Mouse (Mus musculus) gastrocnemius, postnatal 10 days (tissue): Measurements from ENCODE around the gene Tgfbr2. TPM values are rescaled to one million over a fixed set of nuclear protein-coding genes. Genes with fewer than 3 reads are reported as not detected.

Source experiments
- DNase-seq: peaks from one replicate; pipeline ENCODE4 v3.0.0; 2021; ENCODE audit warnings: mixed read lengths
- total RNA-seq, 2 experiments: library from RNA; stranded (reverse); gene quantifications; 2 replicates each; pipeline ENCODE4 v1.2.3; 2021

Tgfbr2 gene
- total RNA-seq, 2 experiments from 2014 or later: 39.2 to 50.0 TPM

DNA sequence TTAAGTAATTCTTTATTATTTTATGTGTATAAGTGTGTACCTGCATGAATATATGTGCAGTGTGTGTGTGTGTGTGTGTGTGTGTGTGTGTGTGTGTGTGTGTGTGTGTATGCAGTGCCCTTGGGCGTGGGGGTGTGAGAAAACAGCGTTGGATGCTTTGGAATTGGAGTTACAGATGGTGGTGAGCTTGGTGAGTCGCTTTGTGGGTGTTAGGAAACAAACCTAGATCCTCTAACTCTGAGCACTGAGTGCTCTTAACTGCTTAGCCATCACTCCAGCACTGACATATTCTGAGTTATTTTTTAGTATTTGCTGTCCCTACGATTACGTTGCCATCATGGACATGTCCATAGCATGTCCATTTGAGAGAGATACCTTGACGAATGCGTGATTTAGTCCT lies 59.3 kb downstream of the Tgfbr2 start:
- DNase-seq: no peak

DNA sequence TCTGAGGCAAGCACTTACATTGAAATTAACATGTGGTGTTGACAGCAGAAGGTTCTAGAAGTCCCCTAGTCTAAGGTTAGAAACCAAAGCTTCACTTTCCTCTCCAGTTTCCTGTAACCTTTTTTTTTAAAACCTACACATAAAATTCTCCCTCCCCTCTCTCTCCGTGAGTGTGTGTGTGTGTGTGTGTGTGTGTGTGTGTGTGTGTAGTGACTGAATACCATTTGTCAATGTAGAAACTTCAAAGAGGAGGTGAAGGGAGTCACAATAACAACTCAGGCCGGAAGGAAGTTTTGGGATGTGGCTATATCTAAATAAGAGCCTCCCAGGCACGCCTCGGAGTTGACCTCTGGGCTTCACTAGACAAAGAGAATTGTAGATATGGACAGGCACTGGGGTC lies 60.8 kb downstream of the Tgfbr2 start:
- DNase-seq: no peak

DNA sequence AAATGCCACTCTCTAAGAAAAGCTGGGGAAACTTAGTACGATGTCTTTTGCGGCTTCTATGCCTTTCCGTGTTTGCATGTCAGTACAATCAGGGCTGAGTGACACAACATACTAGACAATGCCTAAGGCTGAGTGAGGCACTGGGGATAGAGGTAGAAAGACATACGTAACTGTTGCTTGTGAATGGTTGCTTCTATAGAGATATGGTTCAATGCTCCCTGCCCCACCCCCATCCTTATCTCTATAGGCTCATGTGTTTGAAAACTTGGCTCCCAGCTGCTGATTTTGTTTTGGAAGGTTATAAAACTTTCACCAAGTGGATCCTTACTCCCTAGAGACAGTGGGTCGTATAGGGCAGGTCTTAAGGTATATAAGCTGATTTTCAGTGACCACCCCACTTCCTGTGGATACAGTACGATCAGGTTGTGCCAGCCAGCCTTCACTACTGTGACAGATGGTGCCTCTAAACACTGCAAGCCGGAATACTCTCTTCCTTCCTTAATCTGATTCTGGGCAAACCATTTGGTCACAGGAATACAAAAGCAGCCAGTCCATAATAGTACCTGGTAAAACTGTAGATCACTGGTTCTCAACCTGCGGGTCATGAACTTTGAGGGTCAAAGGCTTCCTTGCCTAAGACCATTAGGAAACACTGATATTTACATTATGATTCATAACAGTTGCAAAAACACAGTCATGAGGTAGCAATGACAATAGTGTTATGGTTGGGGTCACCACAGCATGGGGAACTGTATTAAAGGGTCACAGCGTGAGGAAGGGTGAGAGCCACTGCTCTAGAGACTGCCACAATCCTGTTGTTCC lies 63.8 kb downstream of the Tgfbr2 start:
- no peak for DNase-seq

DNA sequence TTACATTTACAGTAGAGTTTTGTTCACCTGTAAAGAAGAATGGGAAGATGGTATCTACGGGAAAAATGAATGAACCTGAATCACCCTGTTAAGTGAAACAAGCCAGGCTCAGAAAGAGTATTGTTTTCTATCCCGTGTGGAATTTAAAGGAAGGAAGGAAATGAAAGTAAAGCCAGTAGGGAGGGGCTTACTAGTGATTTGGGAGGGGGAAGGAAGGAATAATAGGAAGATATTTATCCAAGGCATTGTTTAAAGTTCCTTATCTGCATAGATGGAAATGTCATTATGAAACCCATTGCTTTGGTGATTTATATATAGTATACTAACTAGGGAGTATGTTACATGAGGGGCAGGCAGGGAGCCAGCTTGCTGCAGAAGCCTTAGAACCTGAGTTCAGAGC lies 66.4 kb downstream of the Tgfbr2 start:
- DNase-seq: no peak

DNA sequence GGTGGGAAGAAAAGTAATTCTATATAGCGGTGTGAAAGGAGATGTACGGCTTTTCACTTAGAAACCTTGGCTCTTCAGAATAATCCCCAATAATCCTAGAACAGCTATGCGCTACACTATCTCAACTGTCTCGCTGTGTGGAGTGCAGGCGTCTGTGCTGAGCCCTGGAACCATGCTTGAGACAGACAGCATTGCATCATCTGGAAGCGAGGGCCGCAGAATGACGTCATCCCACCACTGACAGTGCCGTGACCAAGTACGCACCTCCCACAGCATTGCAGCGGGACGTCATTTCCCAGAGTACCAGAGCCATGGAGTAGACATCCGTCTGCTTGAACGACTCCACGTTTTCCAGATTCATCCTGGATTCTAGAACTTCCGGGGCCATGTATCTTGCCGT lies 70.4 kb downstream of the Tgfbr2 start:
- DNase-seq: no peak

DNA sequence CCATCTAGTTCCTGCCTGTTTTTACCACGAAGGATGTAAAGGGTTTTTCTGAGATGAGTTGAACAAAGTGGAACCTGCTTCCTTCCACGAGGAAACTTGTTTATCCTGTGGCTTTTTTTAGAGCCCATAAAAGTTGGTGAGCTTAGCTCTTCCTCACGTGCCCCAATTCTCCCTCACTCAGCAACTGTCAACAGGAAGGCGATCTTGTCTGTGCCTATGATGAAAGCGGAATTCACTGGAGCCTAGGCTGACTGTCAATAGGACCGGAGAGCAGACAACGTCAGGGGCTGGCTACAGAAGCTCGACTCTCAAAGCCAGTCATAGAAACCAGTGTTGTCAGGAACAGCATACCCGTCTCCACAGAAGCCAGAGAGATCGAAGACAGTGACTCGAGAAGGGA lies 73.3 kb downstream of the Tgfbr2 start:
- DNase-seq: no peak

DNA sequence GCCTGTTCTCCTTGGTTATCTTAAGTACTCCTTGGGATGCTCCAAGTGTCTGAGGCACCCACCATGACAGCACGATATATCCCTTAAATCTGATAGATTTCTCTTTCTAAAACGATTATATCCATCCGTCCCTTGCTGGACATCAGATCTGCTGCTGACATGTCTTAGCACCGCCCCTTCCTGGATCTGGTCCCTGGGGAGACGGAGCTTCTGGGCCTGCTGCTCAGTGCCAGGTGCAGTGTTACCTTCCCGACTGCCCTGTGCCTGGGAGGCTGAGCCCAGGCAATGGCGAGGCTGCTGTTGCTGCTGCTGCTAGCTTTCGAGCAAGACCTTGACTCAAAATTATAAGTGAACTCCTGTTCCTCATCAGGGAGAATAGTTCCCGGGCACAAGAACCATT lies 75.1 kb downstream of the Tgfbr2 start:
- peak; percentile 50 for DNase-seq

DNA sequence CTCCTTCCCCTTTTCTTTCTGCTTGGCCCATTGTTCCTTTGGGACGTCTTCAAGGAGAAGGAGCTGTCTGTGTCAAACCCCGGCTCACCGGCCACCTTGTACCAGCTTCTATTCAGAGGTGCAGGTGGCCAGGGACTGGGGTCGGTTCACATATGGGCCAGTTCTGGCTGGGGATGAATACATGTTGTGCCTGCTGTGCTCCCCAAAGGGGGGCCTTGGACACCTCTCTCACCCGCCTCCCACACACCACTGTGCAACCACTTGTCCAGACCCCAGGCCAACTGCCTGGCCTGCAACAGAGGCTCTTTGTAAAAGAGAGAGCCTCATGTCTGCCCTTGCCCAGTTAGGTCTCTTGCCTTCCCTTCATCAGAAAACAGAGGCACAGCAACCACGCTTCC lies 75.6 kb downstream of the Tgfbr2 start:
- DNase-seq: peak; percentile 20

DNA sequence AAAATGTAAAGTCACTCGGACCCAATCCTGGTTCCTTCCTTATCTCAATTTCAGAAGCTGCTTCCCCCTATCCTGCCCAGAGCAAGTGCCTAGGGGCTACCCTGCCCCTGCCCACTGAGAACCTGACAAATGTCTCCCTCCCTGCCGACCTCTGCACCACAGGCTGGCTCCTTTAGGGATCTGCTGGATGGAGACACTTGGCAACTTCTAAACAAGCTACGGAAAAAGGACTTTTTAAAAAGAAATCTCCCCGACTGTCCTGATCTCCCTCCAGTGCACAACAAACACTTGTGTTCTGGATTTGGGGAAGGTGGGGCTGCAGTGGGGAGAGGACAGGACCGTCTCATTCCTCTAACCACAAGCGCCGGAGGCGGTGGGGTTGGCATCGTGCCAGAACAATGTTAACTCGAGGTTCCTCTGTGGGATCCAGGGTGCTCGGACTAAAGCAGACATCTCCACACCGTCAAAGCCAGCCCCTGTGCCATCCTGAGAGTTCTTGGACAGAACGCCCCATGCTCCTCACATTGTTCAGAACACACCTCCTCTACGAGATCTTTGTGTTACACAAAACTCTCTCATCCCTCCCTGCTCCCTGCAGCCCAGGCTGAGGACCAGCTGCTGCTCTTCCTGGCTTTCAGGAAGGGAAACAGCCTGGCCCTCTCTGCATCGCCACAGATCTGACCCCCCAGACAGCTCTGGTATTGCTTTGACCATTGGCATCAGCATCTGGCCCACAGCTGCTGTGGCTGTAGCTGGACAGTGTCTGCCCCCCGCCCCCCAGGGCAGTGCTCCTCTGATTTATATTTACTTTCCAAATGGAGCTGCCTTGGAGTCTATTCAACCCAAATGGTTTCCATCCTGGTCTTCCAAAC lies 76.2 kb downstream of the Tgfbr2 start:
- DNase-seq: peak; percentile 75

DNA sequence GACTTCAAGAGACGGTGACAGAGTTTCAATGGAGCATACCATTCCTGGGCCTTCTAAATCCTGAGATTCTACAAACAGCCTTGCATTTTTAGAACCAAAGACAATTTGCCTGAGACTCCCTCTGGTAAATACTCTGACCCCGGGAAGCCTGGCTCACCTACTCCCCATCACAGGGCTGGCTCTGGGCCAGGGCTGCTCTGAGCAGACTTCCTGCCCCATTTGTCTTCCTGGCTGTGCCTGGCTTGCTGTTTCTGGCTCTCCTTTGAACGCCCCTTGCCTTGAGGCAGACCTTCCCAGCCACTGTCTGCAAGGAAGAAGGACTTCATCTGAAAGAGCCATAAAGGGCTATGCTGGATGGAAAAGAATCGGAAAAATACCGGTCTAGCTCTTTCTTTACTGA lies 83.2 kb downstream of the Tgfbr2 start:
- peak; percentile 31 for DNase-seq

DNA sequence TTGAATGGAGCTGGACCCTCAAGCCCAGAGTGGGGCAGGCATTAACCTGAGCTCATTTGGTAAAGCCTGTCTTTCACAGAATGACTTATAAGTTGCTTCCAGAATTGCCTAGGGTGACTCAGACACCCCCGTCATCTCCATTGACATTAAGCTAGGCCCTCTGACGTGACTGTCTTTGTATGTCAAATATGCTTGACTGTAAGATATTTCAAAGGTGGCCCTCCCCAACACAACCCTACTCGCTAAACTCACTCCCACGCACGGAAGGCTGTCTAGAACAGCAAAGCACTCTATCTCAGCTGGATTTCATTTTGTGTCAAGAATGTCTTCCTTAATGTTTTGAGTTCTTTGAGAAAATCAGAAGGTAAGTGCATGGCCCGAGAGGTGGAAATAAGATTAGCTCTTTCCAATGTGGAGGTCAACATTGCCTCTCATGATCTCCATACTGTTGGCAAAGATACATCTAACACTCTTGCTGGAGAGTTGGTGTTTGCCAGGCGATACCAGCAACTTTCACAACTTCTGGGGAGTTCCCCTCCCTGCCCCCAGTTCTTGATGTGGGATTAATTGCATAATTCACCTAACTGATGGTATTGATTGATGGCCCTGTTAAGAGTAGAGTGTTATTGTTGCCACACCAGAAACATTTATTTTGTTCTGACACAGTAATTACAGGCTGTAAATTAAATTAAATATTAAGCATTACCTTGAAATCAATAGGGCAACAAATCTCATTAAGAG lies 83.9 kb downstream of the Tgfbr2 start:
- no peak for DNase-seq

DNA sequence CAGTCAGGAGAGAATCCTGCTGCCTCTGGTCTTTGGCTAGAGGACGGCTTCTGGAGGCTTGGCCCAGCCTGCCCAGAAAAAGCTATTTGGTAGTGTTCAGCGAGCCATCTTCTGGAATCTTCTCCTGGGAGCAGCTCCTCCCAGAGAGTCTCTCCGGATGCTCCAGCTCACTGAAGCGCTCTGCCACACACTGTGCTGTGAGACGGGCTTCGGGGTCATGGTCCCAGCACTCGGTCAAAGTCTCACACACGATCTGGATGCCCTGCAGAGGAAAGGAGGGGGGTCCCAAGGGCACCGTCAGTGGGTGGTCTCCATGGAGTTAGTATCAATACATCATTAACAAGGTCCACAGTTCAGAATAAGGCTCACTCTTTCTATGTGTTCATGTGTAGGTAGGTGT lies 84.9 kb downstream of the Tgfbr2 start:
- DNase-seq: no peak

DNA sequence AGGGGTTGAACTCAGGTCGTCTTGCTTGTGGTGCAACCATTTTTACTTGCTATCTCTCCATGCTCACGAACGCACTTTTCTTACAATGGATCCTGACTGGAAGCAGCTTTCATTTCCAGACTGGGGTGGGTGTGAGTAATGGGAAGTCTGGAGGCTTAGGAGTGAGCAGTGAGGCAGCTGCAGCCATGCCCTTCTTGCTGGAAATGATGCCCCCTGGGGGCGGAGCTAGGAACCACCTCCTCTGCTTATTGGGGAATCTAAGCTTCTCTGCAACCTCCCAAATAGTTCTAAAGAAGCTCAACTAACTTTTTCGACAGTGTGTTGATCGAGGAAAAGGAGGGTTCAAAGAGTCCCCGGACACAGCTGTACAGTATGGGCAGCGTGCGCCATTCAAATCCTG lies 86.2 kb downstream of the Tgfbr2 start:
- peak; percentile 47 for DNase-seq

DNA sequence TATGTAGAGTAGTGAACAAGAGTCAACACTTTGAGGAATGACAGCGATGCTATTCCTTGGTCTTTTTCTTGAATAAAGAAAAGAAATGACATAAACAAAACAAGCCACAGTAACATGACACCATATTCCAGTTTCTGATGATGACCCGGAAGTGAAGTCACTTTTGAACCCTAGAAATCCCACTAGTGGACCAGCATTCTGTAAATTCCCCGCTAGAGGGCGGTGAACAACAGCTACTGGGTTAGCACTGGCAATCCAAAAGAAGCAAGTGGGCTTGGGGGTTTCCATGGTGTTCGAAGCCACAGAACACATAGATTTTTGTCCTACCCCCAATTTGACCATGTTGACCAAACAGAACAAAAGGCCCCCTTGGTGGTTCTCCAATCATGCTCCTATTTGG lies 87.3 kb downstream of the Tgfbr2 start:
- DNase-seq: peak; percentile 70

DNA sequence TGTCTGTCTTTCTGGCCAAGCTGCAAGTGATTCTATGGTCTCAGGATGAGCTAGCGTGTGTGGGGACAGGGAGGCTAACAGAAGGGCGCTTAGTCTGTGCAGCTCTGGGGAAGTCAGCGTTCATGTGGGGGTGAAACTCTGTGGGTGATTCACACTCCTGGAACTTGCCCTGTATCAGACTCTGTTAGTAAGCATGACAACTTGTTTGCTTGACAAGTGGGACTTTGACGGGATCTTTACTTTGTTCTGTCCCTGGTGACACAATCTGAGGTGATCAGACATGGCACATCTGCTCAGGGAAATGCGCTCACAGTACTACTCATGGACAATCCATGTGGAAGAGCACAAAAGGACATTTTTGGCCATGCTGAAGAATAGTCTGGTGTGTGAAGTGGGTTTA lies 87.9 kb downstream of the Tgfbr2 start:
- DNase-seq: no peak

DNA sequence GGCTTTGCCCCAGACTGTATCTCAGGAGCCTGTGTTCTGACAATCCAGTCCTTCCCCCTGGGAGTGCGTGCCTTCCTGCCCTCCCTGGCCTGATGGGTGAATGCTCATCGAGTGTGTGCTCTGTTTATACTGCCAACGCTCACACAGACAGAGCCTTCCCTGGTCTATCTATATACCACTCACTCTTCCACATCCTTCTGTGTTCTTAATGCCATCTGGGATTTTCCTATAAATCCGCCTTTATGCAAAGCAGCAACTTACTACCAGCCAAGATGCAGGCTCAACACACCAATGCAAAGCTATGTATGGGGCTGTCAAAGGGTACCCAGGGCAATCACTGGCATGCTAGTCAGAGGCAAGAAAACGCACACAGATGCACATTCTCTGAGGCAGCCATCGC lies 89.2 kb downstream of the Tgfbr2 start:
- DNase-seq: no peak

DNA sequence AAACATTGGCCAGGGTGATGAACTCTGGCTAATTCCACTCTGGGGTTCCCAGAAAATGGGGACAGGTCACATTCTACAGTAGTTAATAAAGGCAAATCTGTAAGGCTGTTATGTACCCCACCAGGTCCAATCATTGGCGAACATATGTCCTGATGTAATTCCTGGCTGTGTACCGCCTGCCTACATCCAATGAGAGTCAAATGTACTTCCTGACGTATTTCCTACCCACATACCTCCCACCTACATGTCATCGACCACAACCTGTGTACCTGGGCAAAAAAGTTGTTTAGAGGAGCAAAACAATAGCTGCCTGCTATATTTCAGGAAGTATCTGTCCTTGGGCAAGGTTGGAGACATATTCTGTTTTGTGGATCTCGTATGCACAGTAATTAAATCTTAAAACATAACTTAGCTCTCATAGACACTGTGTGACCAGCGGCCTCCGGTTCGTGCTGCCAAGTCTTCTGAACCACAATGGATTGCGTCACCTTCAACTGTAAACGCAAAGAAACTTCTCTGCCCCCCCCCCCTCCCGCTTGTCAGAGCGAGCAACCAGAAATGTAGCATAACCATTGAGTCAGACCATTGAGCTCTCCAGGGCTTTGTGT lies 90.7 kb downstream of the Tgfbr2 start:
- no peak for DNase-seq

DNA sequence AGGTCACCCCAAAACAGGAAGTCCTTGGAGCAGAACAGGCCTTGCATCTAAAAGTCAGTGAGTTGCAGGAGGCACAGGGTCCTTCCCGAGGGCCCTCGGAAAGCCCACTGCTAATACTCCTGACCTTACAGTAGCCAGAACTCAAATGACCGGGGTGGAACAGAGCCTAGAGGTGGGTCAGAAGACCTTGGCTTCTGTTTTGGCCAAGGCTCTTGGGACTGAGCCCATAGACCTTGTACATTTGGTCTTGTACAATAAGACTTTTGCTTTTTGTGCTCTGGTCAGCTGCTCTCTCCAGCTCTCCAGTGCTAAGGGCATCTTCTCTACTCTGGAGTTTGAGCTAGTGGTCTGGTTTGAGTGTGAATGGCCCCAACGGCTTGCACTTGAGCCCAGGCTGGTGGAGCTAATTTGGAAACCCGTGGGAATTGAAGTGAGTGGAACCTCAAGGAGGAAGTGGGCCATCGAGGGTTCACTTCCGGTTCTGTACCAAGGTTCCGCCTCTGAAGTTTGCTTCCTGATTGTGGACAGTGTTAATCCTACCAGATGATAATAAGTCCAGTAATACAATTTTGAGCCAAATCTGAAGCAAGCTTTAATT lies 91.3 kb downstream of the Tgfbr2 start:
- DNase-seq: no peak

DNA sequence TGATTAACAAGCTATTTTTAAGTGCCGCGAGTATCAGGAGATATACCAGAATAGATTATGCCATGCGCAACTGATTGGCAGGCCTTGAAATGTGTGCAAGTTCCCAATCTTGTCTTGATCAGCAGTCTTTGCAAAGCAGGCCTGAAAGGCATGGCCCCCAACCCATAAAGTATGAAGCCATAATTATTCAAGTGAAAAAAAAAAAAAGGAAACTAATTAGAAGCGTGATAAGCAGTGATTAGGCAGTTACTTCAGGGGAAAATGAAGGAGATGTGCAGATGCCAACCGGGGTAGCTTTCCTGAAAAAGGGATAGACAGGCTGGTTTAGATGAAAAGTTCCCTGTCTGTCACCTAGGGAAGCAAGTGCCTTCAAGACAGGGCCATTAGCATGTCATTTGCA lies 91.9 kb downstream of the Tgfbr2 start:
- no peak for DNase-seq

DNA sequence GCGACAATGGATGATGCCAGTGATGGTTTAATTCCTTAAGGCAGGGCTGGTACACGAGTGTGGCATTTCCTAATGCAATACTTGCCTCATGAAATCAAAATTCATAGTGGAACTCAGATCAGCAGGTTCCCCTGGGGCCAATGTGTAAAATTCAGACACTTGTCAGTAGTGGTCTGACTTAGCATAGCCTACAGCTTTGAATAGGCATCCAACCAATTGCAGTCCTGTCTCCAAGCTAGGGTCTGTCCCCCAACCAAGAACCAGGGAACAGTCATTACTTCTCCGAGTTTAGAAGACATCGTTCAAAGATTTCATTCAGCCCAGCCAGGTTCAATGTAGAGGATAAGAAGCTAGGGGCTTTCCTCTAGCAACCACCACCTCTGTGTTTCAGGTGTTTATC lies 93.4 kb downstream of the Tgfbr2 start:
- DNase-seq: no peak

DNA sequence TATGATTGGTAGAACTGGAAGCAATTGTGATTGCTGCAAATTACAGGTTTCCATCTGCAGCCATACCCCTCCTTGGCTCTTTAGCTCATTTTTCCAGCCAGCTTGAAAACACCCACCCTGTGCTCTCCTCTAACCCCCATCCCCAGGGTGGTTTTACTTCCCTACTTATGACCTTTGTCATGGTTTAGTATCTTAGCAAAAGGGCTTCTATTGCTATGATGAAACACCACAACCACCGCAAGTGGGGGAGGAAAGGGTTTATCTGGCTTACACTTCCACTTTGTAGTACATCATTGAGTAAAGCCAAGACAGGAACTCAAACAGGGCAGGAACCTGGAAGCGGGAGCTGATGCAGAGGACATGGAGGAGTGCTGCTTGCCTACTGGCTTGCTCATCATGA lies 97.7 kb downstream of the Tgfbr2 start:
- no peak for DNase-seq

DNA sequence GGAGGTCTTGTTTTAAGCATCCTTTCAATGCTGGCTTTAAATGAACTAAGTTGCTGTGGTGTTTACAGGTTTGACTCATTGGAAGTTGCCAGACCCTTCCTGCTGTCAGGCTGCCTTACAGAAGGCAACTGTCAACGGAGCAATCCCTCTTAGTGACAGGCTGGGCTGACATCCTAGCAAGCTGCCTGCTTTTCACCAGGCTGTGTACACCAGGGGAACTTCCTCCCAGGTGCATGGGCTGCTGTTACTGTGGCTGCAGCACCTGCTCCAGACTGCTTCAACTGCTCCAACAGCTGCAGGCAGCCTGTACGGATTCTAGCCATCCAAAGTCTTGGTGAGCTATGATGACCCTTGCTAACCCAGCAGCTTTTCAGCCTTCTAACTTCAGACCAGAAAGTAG lies 98.2 kb downstream of the Tgfbr2 start:
- no peak for DNase-seq
